Mouse (Mus musculus) cerebellum, adult 9-11 months (tissue): Measurements from ENCODE around the gene Med14.
A peak's percentile ranks its signal among the peaks of the same experiment; 100 is the strongest.

Experiments
- DNase-seq: peaks from one replicate; pipeline ENCODE4 v3.0.0; 2022

Gene Med14

GRCm38 (mm10) chrX:12653879-12654278 is 108.0 kb downstream of the Med14 start:
- DNase-seq, result no peak

- DNase-seq, result no peak
Observed at GRCm38 (mm10) chrX:12651906-12652305, 110.0 kb downstream of the Med14 start.

GRCm38 (mm10) chrX:12645531-12646304 is 116.2 kb downstream of the Med14 start:
- peak; percentile 69 for DNase-seq

GRCm38 (mm10) chrX:12644976-12645375 is 116.9 kb downstream of the Med14 start:
- no peak for DNase-seq
